ENCODE assay signal across 17 mouse cellular contexts in genomic region chr12:25268871-25269850, GRCm38 (mm10).
DNase-seq lines count a peak whose midpoint lies in the region; ATAC-seq and TF ChIP-seq lines count a peak whose summit lies in the region.
"Had no signal": no experiment of that assay in that cellular context is flagged by ENCODE, and none has a peak within 500 bp of the region (broad histone marks: within the 10 kb centered on the region; RNA-seq: fewer than 3 reads in every experiment).

No protein-coding gene starts in this region.

- WGBS in intestine, embryonic 14.5 days, result 66% methylated on average over 18 of the region's 18 CpGs
- 67% methylated on average over 18 of the region's 18 CpGs for WGBS in intestine, embryonic 16.5 days
- WGBS in midbrain, embryonic 11.5 days, result 76% methylated on average over 18 of the region's 18 CpGs
- 77% methylated on average over 18 of the region's 18 CpGs for WGBS in midbrain, postnatal 0 days

- H3K4me2 ChIP-seq in intestine, embryonic 14.5 days (ENCODE audit: low read length), result no peak overlapping the region
- no peak overlapping the region for H3K4me2 ChIP-seq in intestine, embryonic 16.5 days (ENCODE audit: low read depth, low read length)
- no peak overlapping the region for H3K4me2 ChIP-seq in midbrain, embryonic 11.5 days
- no peak overlapping the region for H3K4me2 ChIP-seq in midbrain, postnatal 0 days (ENCODE audit: low read depth, low read length, poor library complexity, severe bottlenecking)
- H3K4me2 ChIP-seq: forebrain, embryonic 15.5 days; liver, embryonic 13.5 days; midbrain, embryonic 12.5 days; neural tube, embryonic 12.5 days; stomach, embryonic 15.5 days had no signal

- no peak overlapping the region for H3K4me3 ChIP-seq in intestine, embryonic 14.5 days (ENCODE audit: low read depth, low read length)
- no peak overlapping the region for H3K4me3 ChIP-seq in intestine, embryonic 16.5 days (ENCODE audit: low read length)
- no peak overlapping the region for H3K4me3 ChIP-seq in midbrain, embryonic 11.5 days (ENCODE audit: low read depth, low read length)
- H3K4me3 ChIP-seq in midbrain, postnatal 0 days (ENCODE audit: low read depth, low read length), result no peak overlapping the region
- H3K4me3 ChIP-seq: forebrain, embryonic 15.5 days; liver, embryonic 13.5 days; midbrain, embryonic 12.5 days; neural tube, embryonic 12.5 days; stomach, embryonic 15.5 days had no signal

- peak; percentile 47 for DNase-seq in intestine, embryonic 14.5 days (ENCODE audit: low spot score)
- DNase-seq in midbrain, embryonic 11.5 days (ENCODE audit: low spot score, missing footprints), result peak; percentile 72
- DNase-seq in midbrain, postnatal 0 days (ENCODE audit: low spot score), result no peak
- peak; percentile 77 for DNase-seq in NIH3T3 (ENCODE audit: low read depth)
- no peak for DNase-seq in frontal cortex, postnatal 10 days (ENCODE audit: low spot score in 2 of 2)
- DNase-seq: adrenal gland, postnatal 14 days; cerebellum, postnatal 36 days; gastrocnemius, postnatal 36 days; liver, embryonic 13.5 days had no signal

- H3K36me3 ChIP-seq in intestine, embryonic 14.5 days (ENCODE audit: control insufficient read depth, insufficient read depth, low read length), result no peaks in the 10 kb centered on the region
- no peaks in the 10 kb centered on the region for H3K36me3 ChIP-seq in intestine, embryonic 16.5 days (ENCODE audit: control insufficient read depth, insufficient read depth, low read length)
- no peaks in the 10 kb centered on the region for H3K36me3 ChIP-seq in midbrain, embryonic 11.5 days (ENCODE audit: control insufficient read depth, insufficient read depth, low read length)
- H3K36me3 ChIP-seq in midbrain, postnatal 0 days (ENCODE audit: insufficient read depth, low read length), result no peaks in the 10 kb centered on the region
- H3K36me3 ChIP-seq: forebrain, embryonic 15.5 days; liver, embryonic 13.5 days; midbrain, embryonic 12.5 days; neural tube, embryonic 12.5 days; stomach, embryonic 15.5 days had no signal

- TF ChIP-seq CTCF in midbrain, postnatal 0 days (IDR thresholded peaks at IDR 0.05), result no peak

- H3K27ac ChIP-seq in intestine, embryonic 14.5 days (ENCODE audit: low read depth), result no peak overlapping the region
- no peak overlapping the region for H3K27ac ChIP-seq in intestine, embryonic 16.5 days (ENCODE audit: low read length)
- H3K27ac ChIP-seq in midbrain, embryonic 11.5 days (ENCODE audit: low read depth, low read length), result no peak overlapping the region
- no peak overlapping the region for H3K27ac ChIP-seq in midbrain, postnatal 0 days (ENCODE audit: low read depth, low read length)
- H3K27ac ChIP-seq: forebrain, embryonic 15.5 days; hindbrain, postnatal 0 days; liver, embryonic 13.5 days; midbrain, embryonic 12.5 days; neural tube, embryonic 12.5 days; stomach, embryonic 15.5 days had no signal

- no peaks in the 10 kb centered on the region for H3K27me3 ChIP-seq in intestine, embryonic 14.5 days (replicated peaks; ENCODE audit: control insufficient read depth, insufficient read depth, low read length)
- no peaks in the 10 kb centered on the region for H3K27me3 ChIP-seq in intestine, embryonic 16.5 days (replicated peaks; ENCODE audit: control insufficient read depth, insufficient read depth, low read length)
- no peaks in the 10 kb centered on the region for H3K27me3 ChIP-seq in midbrain, embryonic 11.5 days (ENCODE audit: control insufficient read depth, insufficient read depth, low read length)
- H3K27me3 ChIP-seq in midbrain, postnatal 0 days (ENCODE audit: insufficient read depth, low read length), result no peaks in the 10 kb centered on the region
- H3K27me3 ChIP-seq: forebrain, embryonic 15.5 days; liver, embryonic 13.5 days; neural tube, embryonic 12.5 days; Patski; stomach, embryonic 15.5 days had no signal

- H3K4me1 ChIP-seq in intestine, embryonic 14.5 days (replicated peaks; ENCODE audit: control insufficient read depth, insufficient read depth, low read length), result peaks cover 5% of the 10 kb centered on the region; the same call in 1 of the 2 replicates
- H3K4me1 ChIP-seq in intestine, embryonic 16.5 days (ENCODE audit: control insufficient read depth, insufficient read depth, low read length), result peaks cover 10% of the 10 kb centered on the region; the same call in 1 of the 2 replicates
- H3K4me1 ChIP-seq in midbrain, embryonic 11.5 days (ENCODE audit: control insufficient read depth, insufficient read depth, low read length), result no peaks in the 10 kb centered on the region
- H3K4me1 ChIP-seq in midbrain, postnatal 0 days (ENCODE audit: insufficient read depth, low read length), result no peaks in the 10 kb centered on the region

- no peak overlapping the region for H3K9ac ChIP-seq in intestine, embryonic 14.5 days (ENCODE audit: low read length)
- H3K9ac ChIP-seq in intestine, embryonic 16.5 days (ENCODE audit: low read depth, low read length), result no peak overlapping the region
- H3K9ac ChIP-seq in midbrain, embryonic 11.5 days (ENCODE audit: low read length), result no peak overlapping the region
- H3K9ac ChIP-seq in midbrain, postnatal 0 days (replicated peaks; ENCODE audit: low read length, poor library complexity, severe bottlenecking), result no peak overlapping the region
- H3K9ac ChIP-seq: forebrain, embryonic 15.5 days; liver, embryonic 13.5 days; midbrain, embryonic 12.5 days; neural tube, embryonic 12.5 days; stomach, embryonic 15.5 days had no signal

- ATAC-seq in intestine, embryonic 14.5 days (replicated peaks; ENCODE audit: low FRiP score, low TSS enrichment, low read depth), result no peak
- ATAC-seq in intestine, embryonic 16.5 days, result no peak
- ATAC-seq in midbrain, embryonic 11.5 days (ENCODE audit: low FRiP score), result no peak
- no peak for ATAC-seq in midbrain, postnatal 0 days (ENCODE audit: low FRiP score)
- peak; percentile 3; the same call in 1 of the 2 replicates for ATAC-seq in megakaryocyte progenitor cell, adult 5-6 weeks (replicated peaks; ENCODE audit: poor library complexity)
- ATAC-seq: forebrain, embryonic 15.5 days; hindbrain, postnatal 0 days; Patski had no signal

- H3K9me3 ChIP-seq in intestine, embryonic 14.5 days (ENCODE audit: control insufficient read depth, low read length), result no peaks in the 10 kb centered on the region
- H3K9me3 ChIP-seq in intestine, embryonic 16.5 days (ENCODE audit: control insufficient read depth, low read length), result no peaks in the 10 kb centered on the region
- H3K9me3 ChIP-seq in midbrain, embryonic 11.5 days (ENCODE audit: control insufficient read depth, low read length), result no peaks in the 10 kb centered on the region
- no peaks in the 10 kb centered on the region for H3K9me3 ChIP-seq in midbrain, postnatal 0 days (ENCODE audit: low read length)
- H3K9me3 ChIP-seq: forebrain, embryonic 15.5 days; liver, embryonic 13.5 days; midbrain, embryonic 12.5 days; neural tube, embryonic 12.5 days; stomach, embryonic 15.5 days had no signal

Comparison
In these comparisons a context has a peak if more than half of its experiments do, and no peak if none do; other contexts are left out.
1. DNase-seq: peak in intestine, embryonic 14.5 days (single experiment), midbrain, embryonic 11.5 days (single experiment) and NIH3T3 (single experiment); none in midbrain, postnatal 0 days (single experiment) and frontal cortex, postnatal 10 days (0 of 2).